Mouse (Mus musculus) liver, embryonic 14.5 days (tissue): ENCODE results near the gene Pafah1b3. TPM values are rescaled to one million over a fixed set of nuclear protein-coding genes. Genes with fewer than 3 reads are reported as not detected.
"Not testable (repeated sequence)": the region's sequence is repeated elsewhere in the genome, so short reads cannot be mapped to it uniquely, and the experiment has no call there.

Source experiments
- ATAC-seq: fragments of 200-750 bp; cut with Nextera tagmentation; 2 replicates; pipeline ENCODE4 v1.8.0; 2017; ENCODE audit warnings: moderate number of reproducible peaks, mild to moderate bottlenecking, moderate library complexity; ENCODE audit not compliant: insufficient read depth
- DNase-seq, 3 experiments: peaks; one replicate each; pipeline ENCODE4 v3.0.0-alpha.2; 2012 to 2013; ENCODE audit warnings: low read depth in 3 of 3, low spot score in 3 of 3
- H3K27ac ChIP-seq: fragments of 300-500 bp; sonication (generic); 2 replicates; pipeline ENCODE4 v1.5.1; 2014; ENCODE audit warnings: moderate library complexity, mild to moderate bottlenecking, control low read depth, inconsistent platforms
- H3K27me3 ChIP-seq: fragments of 300-500 bp; sonication (generic); 2 replicates; pipeline ENCODE4 v1.6.1; 2014; ENCODE audit warnings: mild to moderate bottlenecking, low read length, moderate library complexity; ENCODE audit not compliant: control insufficient read depth, insufficient read depth
- H3K36me3 ChIP-seq: fragments of 300-500 bp; sonication (generic); replicated peaks from 2 replicates; pipeline ENCODE4 v1.6.1; 2014; ENCODE audit warnings: low read depth; ENCODE audit not compliant: control insufficient read depth, insufficient read depth
- H3K4me1 ChIP-seq, 2 experiments: fragments of 200-500 bp in 1 of 2; fragments of 300-500 bp in 1 of 2; sonication (generic) in 1 of 2; replicated peaks; 2 replicates each; pipeline ENCODE4 v1.6.1; 2012 to 2014; ENCODE audit warnings: antibody characterized with exemption in 1 of 2, inconsistent platforms in 1 of 2, low read length in 1 of 2; ENCODE audit not compliant: control insufficient read depth in 2 of 2, insufficient read depth in 2 of 2
- H3K4me2 ChIP-seq: fragments of 300-500 bp; sonication (generic); 2 replicates; pipeline ENCODE4 v1.6.1; 2014; ENCODE audit warnings: low read depth, mild to moderate bottlenecking, control low read depth, moderate library complexity
- H3K4me3 ChIP-seq, 2 experiments: fragments of 200-500 bp in 1 of 2; fragments of 300-500 bp in 1 of 2; sonication (generic) in 1 of 2; 2 replicates each; pipeline ENCODE4 v1.5.1; 2012 to 2014; ENCODE audit warnings: low read depth in 2 of 2, low read length in 2 of 2, mild to moderate bottlenecking in 2 of 2, control low read depth in 1 of 2, inconsistent platforms in 1 of 2, moderate library complexity in 1 of 2; ENCODE audit not compliant: insufficient read depth in 1 of 2
- H3K9ac ChIP-seq: fragments of 300-500 bp; sonication (generic); replicated peaks from 2 replicates; pipeline ENCODE4 v1.6.1; 2014; ENCODE audit warnings: mild to moderate bottlenecking, control low read depth, moderate library complexity
- H3K9me3 ChIP-seq: fragments of 300-500 bp; sonication (generic); 2 replicates; pipeline ENCODE4 v1.6.1; 2016; ENCODE audit warnings: low read length, mixed read lengths; ENCODE audit not compliant: control insufficient read depth
- CTCF ChIP-seq: IDR thresholded peaks from 2 replicates; pipeline ENCODE4 v1.5.1; 2016; ENCODE audit warnings: antibody characterized with exemption, low read depth, control low read depth
- EP300 ChIP-seq: IDR thresholded peaks from 2 replicates; pipeline ENCODE4 v1.6.1; 2016; ENCODE audit warnings: antibody characterized with exemption, low read depth
- WGBS: fragments of 180-500 bp; shearing (Covaris S2); extraction: QIAGEN DNeasy Blood & Tissue Kit; methylation state at CpG from one replicate; pipeline ENCODE4 v1.1.7; 2014; ENCODE audit not compliant: insufficient replicate concordance; 5-methylcytosine and 5-hydroxymethylcytosine counted together
- polyA plus RNA-seq, 2 experiments: library from polyadenylated mRNA; depleted of rRNA in 1 of 2; stranded (reverse) in 1 of 2; unstranded in 1 of 2; fragments of >200 nt; fragmentation: Nextera tagmentation in 1 of 2; extraction: Ambion mirVana in 1 of 2; gene quantifications; 2 replicates each; pipeline versions ENCODE4 v1.2.1 to v1.2.3; 2012 to 2014

Pafah1b3 gene
- polyA plus RNA-seq, 2 experiments, result 24.3 to 26.2 TPM

DNA sequence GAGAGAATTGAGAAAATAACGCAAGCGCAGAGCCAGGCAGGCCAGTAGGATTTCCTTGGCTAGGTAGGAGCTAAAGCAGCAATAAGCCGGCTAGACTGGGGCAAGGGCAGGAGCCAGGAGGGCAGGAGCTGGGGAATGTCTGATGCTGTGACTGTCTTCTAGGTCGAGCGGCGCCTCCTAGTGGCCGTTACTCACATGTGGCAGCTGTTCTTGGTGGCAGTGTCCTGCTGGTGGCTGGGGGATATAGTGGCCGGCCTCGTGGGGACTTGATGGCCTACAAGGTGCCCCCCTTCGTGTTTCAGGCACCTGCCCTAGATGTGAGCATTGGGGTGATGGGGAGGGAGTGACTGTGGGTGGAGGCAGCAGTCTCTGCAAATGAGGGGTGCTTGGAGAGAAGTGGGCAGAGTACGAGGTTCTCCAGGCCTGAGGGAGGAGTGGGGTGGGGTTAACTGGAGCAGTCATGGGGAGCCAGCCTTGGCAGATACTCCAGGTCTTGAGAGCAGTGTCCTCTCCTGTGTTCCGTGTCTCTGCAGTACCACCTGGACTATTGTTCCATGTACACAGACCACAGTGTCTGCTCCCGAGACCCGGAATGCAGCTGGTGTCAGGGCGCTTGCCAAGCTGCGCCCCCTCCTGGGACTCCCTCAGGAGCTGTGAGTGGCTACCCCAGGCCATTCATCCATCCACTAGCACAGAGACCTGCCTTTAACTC, 36.0 kb upstream of the Pafah1b3 start:
- H3K4me2 ChIP-seq, result no peak overlapping the region
- ATAC-seq (peak; percentile 50), DNase-seq (peak; percentile 47 to 57 (median 55))
- no peaks in the 10 kb centered on the region for H3K27me3 ChIP-seq
- no peak overlapping the region for H3K27ac ChIP-seq
- WGBS, result 42% methylated on average over 16 of the region's 16 CpGs
- no peak overlapping the region for H3K4me3 ChIP-seq
- no peaks in the 10 kb centered on the region for H3K4me1 ChIP-seq
- H3K9me3 ChIP-seq, result no peaks in the 10 kb centered on the region
- no peak overlapping the region for H3K9ac ChIP-seq
- no peaks in the 10 kb centered on the region for H3K36me3 ChIP-seq
- peak; percentile 95 for TF ChIP-seq CTCF
- no peak for TF ChIP-seq EP300

DNA sequence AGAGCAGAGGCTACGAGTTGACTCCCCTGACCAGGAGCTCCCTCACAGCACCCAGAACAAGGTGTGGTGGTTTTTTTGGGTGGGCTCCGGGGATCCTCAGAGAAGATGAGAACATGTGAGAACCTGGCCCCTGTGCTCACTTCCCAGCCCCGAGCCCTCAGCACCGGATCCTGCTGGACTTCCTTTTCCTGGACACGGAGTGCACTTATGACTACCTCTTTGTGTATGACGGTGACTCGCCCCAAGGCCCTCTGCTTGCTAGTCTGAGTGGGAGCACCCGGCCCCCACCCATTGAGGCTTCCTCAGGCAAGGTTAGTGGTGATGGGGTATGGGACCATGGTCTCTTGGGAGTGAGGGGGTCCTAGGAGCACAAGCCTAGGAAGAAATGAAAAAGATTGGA, 28.4 kb upstream of the Pafah1b3 start:
- Histone ChIP-seq H3K27ac (no peak overlapping the region), H3K9ac (no peak overlapping the region), H3K4me1 (no peaks in the 10 kb centered on the region), H3K4me3 (no peak overlapping the region), H3K36me3 (no peaks in the 10 kb centered on the region), H3K4me2 (no peak overlapping the region), H3K9me3 (no peaks in the 10 kb centered on the region), H3K27me3 (no peaks in the 10 kb centered on the region)
- 57% methylated on average over 8 of the region's 8 CpGs for WGBS
- DNase-seq (no peak), ATAC-seq (no peak)
- TF ChIP-seq EP300 (no peak), CTCF (no peak)

GRCm38 (mm10) chr7:25325431-25325830, 27.6 kb upstream of the Pafah1b3 start:
- H3K27ac ChIP-seq, result not testable (repeated sequence)

DNA sequence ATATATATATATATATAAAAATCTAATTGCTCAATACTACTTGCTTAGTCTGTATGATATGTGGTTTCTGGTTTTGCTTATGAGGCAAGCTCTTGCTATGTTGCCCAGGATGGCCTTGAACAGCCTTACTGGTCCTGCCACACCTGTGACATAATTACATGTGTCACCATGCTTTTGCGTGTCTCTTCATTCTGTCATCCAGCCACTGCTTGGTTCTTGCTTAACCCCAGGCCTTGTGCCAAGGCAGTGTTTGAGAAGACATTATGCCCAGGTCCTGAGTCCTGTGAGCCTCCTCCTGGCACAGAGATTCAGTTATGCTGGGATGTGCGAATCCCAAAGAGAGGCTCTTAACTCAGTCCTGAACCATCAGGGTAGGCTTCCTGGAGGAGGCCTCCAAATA, 25.4 kb upstream of the Pafah1b3 start:
- no peak for TF ChIP-seq EP300
- Histone ChIP-seq H3K36me3 (no peaks in the 10 kb centered on the region), H3K9ac (no peak overlapping the region), H3K4me1 (no peaks in the 10 kb centered on the region), H3K4me2 (no peak overlapping the region), H3K27me3 (no peaks in the 10 kb centered on the region), H3K4me3 (no peak overlapping the region), H3K27ac (no peak overlapping the region), H3K9me3 (no peaks in the 10 kb centered on the region)
- no peak for DNase-seq
- no peak for ATAC-seq
- 74% methylated on average over 2 of the region's 2 CpGs for WGBS

More at GRCm38 (mm10) chr7:25325431-25325830, 27.6 kb upstream of the Pafah1b3 start:
- not testable (repeated sequence) for ATAC-seq, H3K27me3 ChIP-seq, H3K4me1 ChIP-seq, DNase-seq, H3K36me3 ChIP-seq, H3K4me3 ChIP-seq, H3K9me3 ChIP-seq, H3K4me2 ChIP-seq, H3K9ac ChIP-seq
- 45% methylated on average over 6 of the region's 6 CpGs for WGBS

DNA sequence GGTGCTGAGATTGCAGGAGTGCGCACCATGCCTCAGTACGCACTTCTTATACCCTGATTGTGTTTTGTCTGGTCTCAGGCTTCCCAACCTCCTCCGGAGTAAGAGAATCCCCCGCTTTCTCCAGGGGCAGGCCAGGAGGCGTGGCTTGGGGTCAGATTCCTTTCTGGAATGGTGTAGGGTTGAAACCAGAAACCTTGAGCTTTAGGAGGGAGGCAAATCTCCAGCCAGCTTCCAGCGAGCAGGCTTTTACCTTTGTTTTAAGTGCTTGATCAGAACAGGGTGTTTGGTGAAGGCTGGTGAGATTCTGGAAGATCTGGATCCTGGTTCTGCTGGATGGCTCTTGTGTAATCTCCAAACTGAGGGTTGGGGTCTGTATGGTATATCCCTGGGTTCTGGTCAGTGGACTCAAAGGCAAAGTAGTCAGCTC, 24.3 kb upstream of the Pafah1b3 start:
- Histone ChIP-seq H3K4me1 (no peaks in the 10 kb centered on the region), H3K27me3 (no peaks in the 10 kb centered on the region; the same call in 1 of the 2 replicates), H3K4me2 (no peak overlapping the region), H3K4me3 (no peak overlapping the region), H3K36me3 (no peaks in the 10 kb centered on the region), H3K9me3 (no peaks in the 10 kb centered on the region), H3K27ac (no peak overlapping the region), H3K9ac (no peak overlapping the region)
- ATAC-seq (no peak), DNase-seq (no peak)
- 52% methylated on average over 6 of the region's 6 CpGs for WGBS
- TF ChIP-seq CTCF (no peak), EP300 (no peak)
